Mouse (Mus musculus): ENCODE measurements at regions not wholly inside any gene's neighbourhood (a gene's known extent, or its start where the extent isn't known, plus 50 kb on each side); places are given as distances from the start of the nearest gene placed in this dataset.

DNA sequence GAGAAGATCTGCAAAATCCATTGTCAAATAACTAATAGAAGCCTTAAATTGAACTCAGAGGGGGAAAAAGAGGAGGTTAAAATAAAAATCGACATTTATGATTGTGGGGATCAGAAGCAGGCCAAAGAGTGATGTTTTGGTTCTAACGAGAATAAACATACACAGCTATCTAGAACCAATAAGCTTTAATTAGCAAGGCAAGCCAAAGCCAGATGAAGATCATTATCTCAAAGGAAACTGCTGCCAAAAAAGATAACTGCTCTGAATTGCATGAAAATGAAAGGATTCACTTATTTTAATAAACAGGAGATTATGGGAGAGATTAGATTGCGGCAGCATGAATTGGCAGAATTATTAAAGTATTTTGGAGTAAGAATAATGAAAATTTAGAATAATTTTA is 716.8 kb downstream of the Stpg2 start:
- TF ChIP-seq EP300 (optimal IDR thresholded peaks at IDR 0.05) (no peak), CTCF (IDR thresholded peaks at IDR 0.05; ENCODE audit: low read depth) (no peak)
